Mouse (Mus musculus) stomach, embryonic 14.5 days (tissue): ENCODE data around the gene Poldip2. TPM values are rescaled to one million over a fixed set of nuclear protein-coding genes. Genes with fewer than 3 reads are reported as not detected.

ENCODE experiments used
- ATAC-seq: fragments of 200-750 bp; cut with Nextera tagmentation; 2 replicates; pipeline ENCODE4 v1.8.0; 2017; ENCODE audit warnings: low read depth, moderate TSS enrichment; ENCODE audit not compliant: insufficient number of reproducible peaks, insufficient read depth, low FRiP score
- H3K27ac ChIP-seq: fragments of 300-500 bp; sonication (generic); 2 replicates; pipeline ENCODE4 v1.5.1; 2014; ENCODE audit warnings: mild to moderate bottlenecking, low read length, moderate library complexity, mixed read lengths
- H3K27me3 ChIP-seq: fragments of 300-500 bp; sonication (generic); 2 replicates; pipeline ENCODE4 v1.6.1; 2014; ENCODE audit warnings: low read length, control low read depth, mixed read lengths; ENCODE audit not compliant: control insufficient read depth, insufficient read depth
- H3K36me3 ChIP-seq: fragments of 300-500 bp; sonication (generic); 2 replicates; pipeline ENCODE4 v1.6.1; 2014; ENCODE audit warnings: mild to moderate bottlenecking, control low read depth, low read length, moderate library complexity, mixed read lengths; ENCODE audit not compliant: control insufficient read depth, insufficient read depth
- H3K4me1 ChIP-seq: fragments of 300-500 bp; sonication (generic); 2 replicates; pipeline ENCODE4 v1.6.1; 2014; ENCODE audit warnings: low read length, control low read depth, mixed read lengths; ENCODE audit not compliant: control insufficient read depth, insufficient read depth
- H3K4me2 ChIP-seq: fragments of 300-500 bp; sonication (generic); replicated peaks from 2 replicates; pipeline ENCODE4 v1.6.1; 2014; ENCODE audit warnings: low read depth, low read length, control low read depth
- H3K4me3 ChIP-seq: fragments of 300-500 bp; sonication (generic); 2 replicates; pipeline ENCODE4 v1.5.1; 2014; ENCODE audit warnings: low read depth, low read length, control low read depth
- H3K9ac ChIP-seq: fragments of 300-500 bp; sonication (generic); replicated peaks from 2 replicates; pipeline ENCODE4 v1.6.1; 2014; ENCODE audit warnings: low read depth, mild to moderate bottlenecking, control low read depth, low read length, moderate library complexity, mixed read lengths
- H3K9me3 ChIP-seq: fragments of 300-500 bp; sonication (generic); 2 replicates; pipeline ENCODE4 v1.6.1; 2016; ENCODE audit warnings: low read depth, low read length, control low read depth; ENCODE audit not compliant: control insufficient read depth
- WGBS: fragments of 180-500 bp; shearing (Covaris S2); extraction: QIAGEN DNeasy Blood & Tissue Kit; methylation state at CpG from one replicate; pipeline ENCODE4 v1.1.7; 2014; 5-methylcytosine and 5-hydroxymethylcytosine counted together
- polyA plus RNA-seq: library from polyadenylated mRNA; unstranded; fragments of >200 nt; fragmentation: Nextera tagmentation; extraction: Ambion mirVana; gene quantifications from 2 replicates; pipeline ENCODE4 v1.2.1, GENCODE M21; 2014

Poldip2 gene
- polyA plus RNA-seq, 1 experiment from 2014 or later = 131 TPM

- peaks cover 29% of the 10 kb centered on the region for H3K36me3 ChIP-seq
- no peaks in the 10 kb centered on the region for H3K27me3 ChIP-seq
- H3K4me3 ChIP-seq = peak overlapping the region; percentile 94
- peak overlapping the region; percentile 95; the same call in 1 of the 2 replicates for H3K9ac ChIP-seq
- no peak overlapping the region for H3K27ac ChIP-seq
- peak overlapping the region; percentile 91 for H3K4me2 ChIP-seq
- WGBS = 74% methylated on average over 3 of the region's 3 CpGs
- no peaks in the 10 kb centered on the region for H3K9me3 ChIP-seq
- no peak for ATAC-seq
- H3K4me1 ChIP-seq = peaks cover 11% of the 10 kb centered on the region; the same call in 1 of the 2 replicates
Measured at GRCm38 (mm10) chr11:78513106-78513790, 1.3 kb downstream of the Poldip2 start.

- Histone ChIP-seq H3K27me3 (no peaks in the 10 kb centered on the region), H3K27ac (no peak overlapping the region), H3K4me3 (no peak overlapping the region), H3K4me1 (peaks cover 11% of the 10 kb centered on the region; the same call in 1 of the 2 replicates), H3K36me3 (peaks cover 41% of the 10 kb centered on the region), H3K4me2 (no peak overlapping the region), H3K9me3 (no peaks in the 10 kb centered on the region), H3K9ac (no peak overlapping the region)
- WGBS = 68% methylated on average over 2 of the region's 2 CpGs
- no peak for ATAC-seq
Measured at GRCm38 (mm10) chr11:78515549-78516325, 3.7 kb downstream of the Poldip2 start.

GRCm38 (mm10) chr11:78518931-78519330 lies 6.9 kb downstream of the Poldip2 start:
- Histone ChIP-seq H3K27me3 (no peaks in the 10 kb centered on the region), H3K9ac (no peak overlapping the region), H3K9me3 (no peaks in the 10 kb centered on the region), H3K4me1 (no peaks in the 10 kb centered on the region), H3K4me3 (no peak overlapping the region), H3K27ac (no peak overlapping the region), H3K36me3 (peaks cover 73% of the 10 kb centered on the region), H3K4me2 (no peak overlapping the region)
- ATAC-seq = no peak
- 92% methylated on average over 10 of the region's 10 CpGs for WGBS

- H3K4me3 ChIP-seq = no peak overlapping the region
- H3K4me1 ChIP-seq = no peaks in the 10 kb centered on the region
- ATAC-seq = no peak
- H3K9me3 ChIP-seq = no peaks in the 10 kb centered on the region
- H3K36me3 ChIP-seq = peaks cover 83% of the 10 kb centered on the region
- H3K9ac ChIP-seq = no peak overlapping the region
- no peak overlapping the region for H3K27ac ChIP-seq
- no peak overlapping the region for H3K4me2 ChIP-seq
- 88% methylated on average over 3 of the region's 3 CpGs for WGBS
- no peaks in the 10 kb centered on the region for H3K27me3 ChIP-seq
Measured at GRCm38 (mm10) chr11:78521880-78522279, 9.9 kb downstream of the Poldip2 start.

- no peaks in the 10 kb centered on the region for H3K27me3 ChIP-seq
- no peak overlapping the region for H3K9ac ChIP-seq
- ATAC-seq = no peak
- peaks cover 87% of the 10 kb centered on the region for H3K36me3 ChIP-seq
- 100% methylated on average over 1 of the region's 1 CpGs for WGBS
- no peak overlapping the region for H3K4me3 ChIP-seq
- no peak overlapping the region for H3K4me2 ChIP-seq
- H3K9me3 ChIP-seq = no peaks in the 10 kb centered on the region
- H3K27ac ChIP-seq = no peak overlapping the region
- no peaks in the 10 kb centered on the region for H3K4me1 ChIP-seq
Measured at GRCm38 (mm10) chr11:78522481-78522997, 10.5 kb downstream of the Poldip2 start.

GRCm38 (mm10) chr11:78523241-78523955 lies 11.4 kb downstream of the Poldip2 start:
- Histone ChIP-seq H3K36me3 (peaks cover 87% of the 10 kb centered on the region), H3K9ac (no peak overlapping the region), H3K4me3 (no peak overlapping the region), H3K4me1 (no peaks in the 10 kb centered on the region), H3K4me2 (no peak overlapping the region), H3K27me3 (no peaks in the 10 kb centered on the region), H3K27ac (no peak overlapping the region; the same call in 1 of the 2 replicates), H3K9me3 (no peaks in the 10 kb centered on the region)
- no peak for ATAC-seq
- 82% methylated on average over 9 of the region's 9 CpGs for WGBS

GRCm38 (mm10) chr11:78524838-78525237 lies 12.8 kb downstream of the Poldip2 start:
- ATAC-seq = no peak
- no peak overlapping the region for H3K9ac ChIP-seq
- no peaks in the 10 kb centered on the region for H3K4me1 ChIP-seq
- no peak overlapping the region for H3K4me3 ChIP-seq
- WGBS = 84% methylated on average over 2 of the region's 2 CpGs
- H3K9me3 ChIP-seq = no peaks in the 10 kb centered on the region
- H3K36me3 ChIP-seq = peaks cover 88% of the 10 kb centered on the region
- no peaks in the 10 kb centered on the region for H3K27me3 ChIP-seq
- no peak overlapping the region for H3K4me2 ChIP-seq
- no peak overlapping the region for H3K27ac ChIP-seq

GRCm38 (mm10) chr11:78528714-78529113 lies 16.7 kb downstream of the Poldip2 start:
- no peak overlapping the region for H3K27ac ChIP-seq
- WGBS = 91% methylated on average over 9 of the region's 9 CpGs
- no peak overlapping the region for H3K4me3 ChIP-seq
- H3K4me1 ChIP-seq = no peaks in the 10 kb centered on the region
- H3K4me2 ChIP-seq = no peak overlapping the region
- H3K9ac ChIP-seq = no peak overlapping the region
- H3K27me3 ChIP-seq = no peaks in the 10 kb centered on the region
- peaks cover 64% of the 10 kb centered on the region for H3K36me3 ChIP-seq
- no peak for ATAC-seq
- no peaks in the 10 kb centered on the region for H3K9me3 ChIP-seq
